Mouse (Mus musculus): ENCODE data around the gene Stard10. TPM values are rescaled to one million over a fixed set of nuclear protein-coding genes. Genes with fewer than 3 reads are reported as not detected.

Stard10 gene
- polyA plus RNA-seq, 2 experiments from 2014 or later = 0.76 to 4.8 TPM

Other genes starting within 250 kb of the Stard10 start
- gene Fchsd2, start 224.2 kb upstream of the Stard10 start, polyA plus RNA-seq (2017; shearing (Covaris generic)) = 10 to 100 TPM; 38.9 to 44.1 TPM
- gene Atg16l2, start 14.8 kb upstream of the Stard10 start, polyA plus RNA-seq (2017; shearing (Covaris generic)) = 10 to 100 TPM; 46.7 to 58.1 TPM
- 10 to 100 TPM; 35.9 to 67.2 TPM for gene Arap1, start 31.0 kb downstream of the Stard10 start, polyA plus RNA-seq (2017; shearing (Covaris generic))
- 10 to 100 TPM in 1 of 2 experiments, not detected in 1; 33.3 TPM for gene Gm45837, start 93.8 kb downstream of the Stard10 start, polyA plus RNA-seq (2017; shearing (Covaris generic))
- gene Pde2a, start 104.6 kb downstream of the Stard10 start, polyA plus RNA-seq (2017; shearing (Covaris generic)) = 10 to 100 TPM; 23.0 to 83.7 TPM